Mouse (Mus musculus) brown adipose tissue, adult 24 weeks (tissue): ENCODE measurements around the gene Xrcc3. TPM values are rescaled to one million over a fixed set of nuclear protein-coding genes. Genes with fewer than 3 reads are reported as not detected.

ENCODE experiments used
- H3K27ac ChIP-seq: fragments of 200-500 bp; replicated peaks from 2 replicates; pipeline ENCODE4 v1.5.1; 2012; ENCODE audit warnings: low read depth, mild to moderate bottlenecking, low read length
- H3K4me1 ChIP-seq: fragments of 200-500 bp; 2 replicates; pipeline ENCODE4 v1.6.1; 2012; ENCODE audit warnings: low read length, mixed read lengths; ENCODE audit not compliant: control insufficient read depth, insufficient read depth, insufficient read length
- H3K4me3 ChIP-seq: fragments of 200-500 bp; 2 replicates; pipeline ENCODE4 v1.5.1; 2012; ENCODE audit warnings: low read depth, mild to moderate bottlenecking, low read length, moderate library complexity; ENCODE audit not compliant: insufficient read depth
- polyA plus RNA-seq: library from polyadenylated mRNA; stranded (reverse); fragments of >200 nt; gene quantifications from 2 replicates; pipeline ENCODE4 v1.2.4, GENCODE M21; 2012; ENCODE audit not compliant: missing spikeins, insufficient read depth, insufficient read length

Xrcc3 gene
- polyA plus RNA-seq, 1 experiment, result 6.8 TPM

DNA sequence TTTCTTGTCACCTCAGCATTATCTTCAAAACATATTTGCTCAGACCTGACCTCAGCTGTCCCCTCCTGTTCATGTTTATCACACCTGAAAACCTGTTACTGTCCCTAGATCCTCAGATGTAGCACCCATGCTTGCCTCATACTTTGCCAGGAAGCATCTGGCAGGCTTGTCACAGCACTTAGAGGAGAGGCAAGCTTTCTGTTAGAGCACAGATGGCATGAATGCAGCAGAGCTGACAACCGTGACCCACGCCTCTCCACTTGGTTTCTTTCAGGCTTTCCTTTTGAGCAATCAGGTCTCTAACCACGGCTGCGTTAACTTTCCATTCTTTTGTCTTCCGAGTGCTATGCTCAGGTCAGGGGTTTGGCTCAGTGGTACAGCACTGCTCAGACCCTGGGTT, 15.8 kb upstream of the Xrcc3 start:
- Histone ChIP-seq H3K4me3 (no peak overlapping the region), H3K27ac (no peak overlapping the region), H3K4me1 (no peaks in the 10 kb centered on the region)

GRCm38 (mm10) chr12:111827556-111827955, 13.9 kb upstream of the Xrcc3 start:
- H3K4me1 ChIP-seq, result no peaks in the 10 kb centered on the region
- H3K27ac ChIP-seq, result no peak overlapping the region

DNA sequence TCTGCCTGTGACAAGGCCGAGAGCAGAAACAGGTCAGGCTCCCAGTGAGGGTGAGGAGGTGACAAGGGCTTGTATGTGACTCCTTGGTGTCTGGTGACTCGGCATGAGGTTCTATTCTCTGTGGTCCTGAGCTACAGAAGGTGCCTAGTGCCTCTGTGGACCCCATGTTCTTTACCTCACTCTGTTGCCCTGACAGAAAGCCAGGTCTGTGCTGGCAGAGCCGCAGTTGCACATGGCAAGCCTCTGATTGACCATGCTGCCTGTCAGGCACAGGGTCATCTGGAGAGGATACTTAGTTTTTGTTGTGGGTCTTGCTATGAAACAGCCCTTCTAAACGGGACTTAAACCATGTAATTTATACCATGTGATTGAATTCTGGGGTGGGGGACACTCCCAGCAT, 8.3 kb upstream of the Xrcc3 start:
- peaks cover 6% of the 10 kb centered on the region; the same call in 1 of the 2 replicates for H3K4me1 ChIP-seq
- no peak overlapping the region for H3K27ac ChIP-seq

More at GRCm38 (mm10) chr12:111827556-111827955, 13.9 kb upstream of the Xrcc3 start:
- H3K4me3 ChIP-seq, result no peak overlapping the region

GRCm38 (mm10) chr12:111820708-111821107, 7.0 kb upstream of the Xrcc3 start:
- no peak overlapping the region for H3K4me3 ChIP-seq
- H3K4me1 ChIP-seq, result peaks cover 6% of the 10 kb centered on the region; the same call in 1 of the 2 replicates
- H3K27ac ChIP-seq, result no peak overlapping the region

More for the DNA sequence above, 8.3 kb upstream of the Xrcc3 start:
- H3K4me3 ChIP-seq, result no peak overlapping the region

- H3K4me3 ChIP-seq, result no peak overlapping the region
- no peak overlapping the region for H3K27ac ChIP-seq
These were observed 6.3 kb upstream of the Xrcc3 start for GRCm38 (mm10) chr12:111819936-111820335.

GRCm38 (mm10) chr12:111817991-111818390, 4.3 kb upstream of the Xrcc3 start:
- H3K27ac ChIP-seq, result no peak overlapping the region
- H3K4me1 ChIP-seq, result peaks cover 6% of the 10 kb centered on the region; the same call in 1 of the 2 replicates
- no peak overlapping the region for H3K4me3 ChIP-seq

More at GRCm38 (mm10) chr12:111819936-111820335, 6.3 kb upstream of the Xrcc3 start:
- H3K4me1 ChIP-seq, result peaks cover 6% of the 10 kb centered on the region; the same call in 1 of the 2 replicates

- H3K4me3 ChIP-seq, result no peak overlapping the region
- peaks cover 6% of the 10 kb centered on the region; the same call in 1 of the 2 replicates for H3K4me1 ChIP-seq
- H3K27ac ChIP-seq, result no peak overlapping the region
These were observed 3.3 kb upstream of the Xrcc3 start for GRCm38 (mm10) chr12:111816967-111817366.

GRCm38 (mm10) chr12:111816528-111816927, 2.9 kb upstream of the Xrcc3 start:
- H3K4me1 ChIP-seq, result peaks cover 6% of the 10 kb centered on the region; the same call in 1 of the 2 replicates
- H3K4me3 ChIP-seq, result 0 out of 2 replicates have a peak overlapping the region, but pooled peaks have one; percentile 3
- H3K27ac ChIP-seq, result no peak overlapping the region

DNA sequence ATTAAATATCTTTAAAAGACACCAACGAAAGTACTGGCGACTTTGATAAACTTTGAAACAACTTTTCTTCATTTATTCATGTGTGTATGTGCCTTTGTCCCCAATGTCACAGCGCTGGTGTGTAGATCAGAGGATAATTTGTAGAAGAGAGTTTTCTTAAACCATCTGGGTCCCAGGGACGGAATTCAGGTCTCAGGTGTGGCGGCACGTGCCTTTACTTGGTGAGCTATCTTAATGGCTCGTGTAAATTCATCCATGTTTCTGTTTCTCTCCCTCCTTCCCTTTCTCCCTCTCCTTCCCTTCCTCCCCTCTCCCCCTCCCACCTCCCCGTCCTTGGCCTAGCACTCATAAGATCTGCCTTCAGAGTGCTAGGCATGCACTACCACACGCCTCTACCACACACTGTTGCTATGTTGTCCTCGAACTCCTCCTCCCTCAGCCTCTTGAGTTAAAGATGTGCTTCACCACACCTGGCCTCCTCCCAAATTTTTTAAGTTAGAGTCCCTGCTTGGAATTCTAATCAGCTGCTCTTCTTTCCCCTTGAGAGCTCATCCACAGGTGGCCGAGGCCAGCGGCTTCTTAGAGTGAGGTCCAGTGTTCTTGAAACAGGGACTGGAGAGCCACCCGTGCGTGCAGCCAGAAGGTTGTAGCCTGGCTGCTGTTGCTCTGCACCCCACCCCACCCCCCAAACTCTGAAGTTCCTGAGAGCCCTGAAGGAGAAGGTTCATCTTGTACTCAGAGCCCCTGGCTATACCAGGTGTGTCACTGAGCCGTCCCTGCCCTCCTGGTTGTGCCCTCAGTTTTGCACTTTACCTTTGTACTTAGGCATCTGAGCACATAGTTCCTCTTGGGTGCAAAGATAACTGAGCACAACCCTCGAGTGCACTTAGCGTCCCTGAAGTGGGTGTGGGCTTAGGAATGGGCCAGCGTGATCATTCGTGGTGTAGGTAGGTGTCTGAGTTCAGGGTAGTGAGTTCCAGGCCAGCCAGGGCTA, 1.4 kb upstream of the Xrcc3 start:
- Histone ChIP-seq H3K4me1 (peaks cover 1% of the 10 kb centered on the region; the same call in 1 of the 2 replicates), H3K4me3 (peak overlapping the region; percentile 78), H3K27ac (no peak overlapping the region)

DNA sequence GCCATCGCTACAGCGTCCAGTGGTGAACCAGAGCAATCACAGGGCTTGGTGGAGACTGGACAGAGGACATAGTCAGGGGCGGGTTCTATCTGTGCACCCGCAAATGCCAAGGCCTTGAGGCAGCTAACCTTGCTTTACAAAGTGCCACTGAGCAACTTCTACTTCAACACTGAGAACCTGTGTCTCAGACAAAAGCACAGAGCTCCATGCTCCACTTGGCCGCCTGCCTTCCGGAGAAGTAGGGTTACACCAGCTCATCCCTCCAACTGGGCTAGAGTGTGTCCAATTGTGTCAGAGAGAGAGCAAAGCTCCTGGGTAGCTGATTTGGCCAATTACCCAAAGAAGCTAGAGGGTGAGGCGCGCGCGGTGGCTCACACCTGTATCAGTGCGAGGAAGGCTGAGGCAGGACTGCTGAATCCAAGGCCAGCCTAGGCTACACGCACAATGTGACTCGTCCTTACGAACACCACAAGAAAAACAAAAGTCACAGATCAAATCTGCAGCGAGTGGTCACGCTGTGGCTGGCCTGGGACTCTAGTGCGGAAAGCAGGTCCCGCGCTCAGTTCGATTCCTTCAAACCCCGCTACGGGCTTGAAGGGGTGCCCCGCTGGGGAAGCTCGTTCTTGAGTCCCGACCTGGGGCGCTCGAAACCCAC, 435 bp downstream of the Xrcc3 start:
- Histone ChIP-seq H3K4me1 (no peaks in the 10 kb centered on the region; the same call in 1 of the 2 replicates), H3K4me3 (peak overlapping the region; percentile 66), H3K27ac (peak overlapping the region; percentile 1; the same call in 1 of the 2 replicates)

- Histone ChIP-seq H3K4me1 (no peaks in the 10 kb centered on the region; the same call in 1 of the 2 replicates), H3K4me3 (peak overlapping the region; percentile 66; the same call in 1 of the 2 replicates), H3K27ac (peak overlapping the region; percentile 1; the same call in 1 of the 2 replicates)
These were observed 1.1 kb downstream of the Xrcc3 start for GRCm38 (mm10) chr12:111812611-111813010.

DNA sequence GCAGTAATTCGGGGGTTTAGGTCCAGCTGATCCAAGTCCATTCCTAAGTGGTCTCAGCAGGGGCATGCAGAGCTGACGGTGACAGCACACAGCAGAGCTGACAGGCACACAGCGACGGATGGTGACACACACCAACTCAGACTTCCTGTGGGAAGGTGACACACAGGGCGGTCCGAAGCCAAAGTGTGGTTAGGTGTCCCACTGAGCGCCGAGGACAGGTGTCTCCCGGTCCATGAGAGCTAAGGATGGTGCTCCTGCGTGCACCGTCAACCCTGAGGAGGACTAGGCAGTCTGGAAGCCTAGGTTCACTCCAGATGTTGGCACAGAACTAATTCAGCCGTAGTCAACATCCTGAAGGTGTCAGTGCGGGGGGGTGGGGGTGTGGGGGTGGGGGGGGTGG, 1.6 kb downstream of the Xrcc3 start:
- Histone ChIP-seq H3K4me1 (no peaks in the 10 kb centered on the region; the same call in 1 of the 2 replicates), H3K4me3 (no peak overlapping the region), H3K27ac (no peak overlapping the region)

GRCm38 (mm10) chr12:111809762-111810161, 3.9 kb downstream of the Xrcc3 start:
- no peak overlapping the region for H3K27ac ChIP-seq
- H3K4me1 ChIP-seq, result no peaks in the 10 kb centered on the region; the same call in 1 of the 2 replicates
- H3K4me3 ChIP-seq, result no peak overlapping the region

DNA sequence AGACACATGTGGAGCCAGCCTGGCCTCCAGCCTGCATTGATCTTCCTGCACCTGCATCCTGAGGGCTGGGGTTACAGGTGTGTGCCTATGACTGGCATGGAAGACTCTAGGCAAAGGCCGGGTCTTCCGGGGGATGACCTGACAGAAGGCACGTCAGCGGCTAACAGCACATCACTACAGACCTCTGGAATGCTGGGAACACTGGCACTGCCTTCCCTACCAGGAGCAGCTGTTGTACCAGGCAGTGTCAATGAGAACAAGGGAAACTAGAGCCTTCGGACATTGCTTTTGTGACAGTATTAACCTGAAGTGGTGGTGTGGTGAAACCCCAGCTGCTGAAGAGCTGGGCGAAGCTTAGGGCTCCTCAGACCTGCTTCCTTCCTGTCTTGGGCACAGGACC, 4.9 kb downstream of the Xrcc3 start:
- Histone ChIP-seq H3K27ac (no peak overlapping the region), H3K4me1 (no peaks in the 10 kb centered on the region; the same call in 1 of the 2 replicates), H3K4me3 (no peak overlapping the region)

DNA sequence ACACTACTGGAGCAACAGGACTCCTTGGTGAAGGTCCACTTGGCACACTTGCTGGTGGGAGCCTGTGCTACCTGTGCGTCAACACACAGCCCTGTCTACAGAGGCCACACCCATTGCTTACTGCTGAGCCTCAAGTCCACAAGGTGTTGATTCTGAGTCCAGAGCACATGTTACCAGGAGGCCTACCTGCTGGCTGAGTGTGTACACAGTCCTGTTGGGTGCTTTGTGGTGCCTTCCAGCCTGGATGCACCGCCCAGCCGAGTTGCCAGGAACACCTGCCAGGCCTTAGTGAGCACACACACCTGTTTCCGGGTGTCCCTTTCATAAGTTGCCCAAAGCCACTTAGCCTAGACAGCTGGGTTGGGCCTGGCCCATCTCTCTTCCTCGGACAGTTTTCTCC, 10.1 kb downstream of the Xrcc3 start:
- H3K27ac ChIP-seq, result no peak overlapping the region
- no peak overlapping the region for H3K4me3 ChIP-seq

More for the DNA sequence above, 10.1 kb downstream of the Xrcc3 start:
- H3K4me1 ChIP-seq, result no peaks in the 10 kb centered on the region; the same call in 1 of the 2 replicates
